Mouse (Mus musculus) retina, adult 2 months (tissue): ENCODE measurements around the gene Olfr532.
"Not testable (repeated sequence)": the region's sequence is repeated elsewhere in the genome, so short reads cannot be mapped to it uniquely, and the experiment has no call there.

Experiments
- DNase-seq: peaks from one replicate; pipeline ENCODE4 v3.0.0-alpha.2; 2012; ENCODE audit warnings: low read depth, low spot score

The Olfr532 gene

DNA sequence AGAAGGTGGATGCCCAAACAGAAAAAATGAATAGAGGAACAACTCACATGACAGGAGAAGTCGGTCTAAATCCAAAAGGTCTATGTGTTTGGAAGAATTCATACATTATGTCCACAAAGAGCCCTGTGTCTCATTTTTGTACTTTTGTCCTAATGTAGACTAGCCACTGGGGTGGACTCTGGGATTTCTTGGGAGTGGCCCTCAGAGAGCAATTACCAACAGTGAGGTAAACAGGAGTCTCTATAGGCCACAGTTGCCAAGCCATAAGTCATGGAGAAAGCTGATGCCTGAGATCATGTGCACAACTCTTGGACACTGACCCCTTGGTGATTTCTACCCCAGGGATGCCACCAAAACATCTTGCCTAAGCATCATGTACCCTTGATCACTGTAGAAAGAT lies at the start of gene Olfr532:
Olfr532 (minus strand) TSS at position 101 of the 400 bp plus-strand sequence.
- no peak for DNase-seq

DNA sequence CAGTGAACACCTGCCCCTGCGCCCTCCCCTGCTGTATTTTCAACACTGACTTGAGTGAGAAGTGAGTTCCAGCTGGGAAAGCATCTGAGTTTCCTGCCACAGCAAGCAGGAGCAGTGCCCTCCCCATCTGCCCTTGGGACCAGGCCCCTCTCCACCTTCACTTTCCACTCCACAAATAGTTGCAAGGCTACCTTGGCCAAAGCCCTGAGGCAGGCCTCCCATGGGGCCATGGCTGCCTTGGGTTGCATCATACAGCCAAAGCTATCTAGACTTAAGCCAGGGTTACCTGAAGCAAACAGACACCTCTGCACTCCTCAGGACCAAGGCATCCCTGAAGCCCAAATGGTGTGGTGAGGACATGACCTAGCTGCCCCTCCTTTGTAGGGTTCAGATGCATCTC lies 41.6 kb upstream of the Olfr532 start, which contains the start of gene Olfr533:
Olfr533 (plus strand) TSS at position 301 of the 400 bp plus-strand sequence.
- DNase-seq = not testable (repeated sequence)

DNA sequence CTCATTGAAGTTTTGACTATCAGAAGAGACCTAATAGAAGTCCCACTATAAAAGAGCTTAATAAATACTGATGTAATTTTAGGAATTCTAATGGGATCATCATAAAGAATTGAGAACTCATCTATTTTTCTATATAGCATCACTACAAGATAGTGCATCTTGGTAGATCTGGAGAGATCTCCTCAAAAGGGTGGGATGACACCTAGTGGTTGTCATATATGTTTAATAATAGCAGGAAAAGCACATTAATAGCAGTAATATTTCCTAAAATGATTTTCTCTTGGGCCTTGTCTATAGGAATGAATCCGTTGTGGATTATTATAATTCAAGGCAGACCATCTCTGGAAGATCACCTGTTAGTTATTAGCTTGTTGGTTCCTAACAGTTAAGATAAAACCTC lies 21.7 kb upstream of the Olfr532 start:
- no peak for DNase-seq

DNA sequence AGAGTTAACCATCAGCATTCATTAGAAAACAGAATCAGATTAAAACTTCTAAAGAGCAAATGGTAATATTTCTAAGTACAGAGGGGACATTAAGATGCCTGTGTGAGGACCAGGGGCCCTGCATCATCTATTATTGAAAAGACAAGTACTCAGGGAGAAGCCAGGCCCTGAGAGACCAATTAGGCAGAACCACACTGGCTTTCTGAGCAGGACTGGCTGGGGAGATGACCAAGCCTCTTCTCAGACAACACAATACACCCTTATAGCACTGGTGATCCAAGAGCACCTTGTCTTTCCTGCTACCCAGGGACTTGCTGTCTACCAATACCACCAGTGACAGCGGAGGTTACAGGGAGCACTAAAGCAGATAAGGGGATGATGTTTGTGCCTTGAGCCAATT lies 18.6 kb downstream of the Olfr532 start, which contains the start of gene Olfr531:
Olfr531 (minus strand) TSS at position 101 of the 400 bp plus-strand sequence.
- DNase-seq = no peak

DNA sequence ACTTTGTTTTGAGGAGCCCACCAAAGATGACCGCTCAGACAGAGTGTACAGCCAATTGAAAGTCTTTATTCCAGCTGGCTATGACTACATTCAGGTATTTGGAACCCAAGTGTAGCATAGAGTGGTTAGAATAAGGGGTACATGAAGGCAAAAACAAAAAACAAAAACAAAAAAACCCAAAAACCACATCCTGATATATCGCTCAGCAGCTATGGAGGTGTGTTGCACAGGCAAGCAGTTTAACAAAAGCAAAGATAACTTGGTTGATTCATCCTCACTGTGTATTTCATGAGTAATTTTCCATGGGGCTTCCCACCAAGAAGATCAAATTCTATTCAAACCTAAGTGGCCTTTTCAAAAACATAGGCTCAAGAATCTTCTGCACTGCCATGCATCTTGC lies 44.5 kb downstream of the Olfr532 start:
- no peak for DNase-seq

DNA sequence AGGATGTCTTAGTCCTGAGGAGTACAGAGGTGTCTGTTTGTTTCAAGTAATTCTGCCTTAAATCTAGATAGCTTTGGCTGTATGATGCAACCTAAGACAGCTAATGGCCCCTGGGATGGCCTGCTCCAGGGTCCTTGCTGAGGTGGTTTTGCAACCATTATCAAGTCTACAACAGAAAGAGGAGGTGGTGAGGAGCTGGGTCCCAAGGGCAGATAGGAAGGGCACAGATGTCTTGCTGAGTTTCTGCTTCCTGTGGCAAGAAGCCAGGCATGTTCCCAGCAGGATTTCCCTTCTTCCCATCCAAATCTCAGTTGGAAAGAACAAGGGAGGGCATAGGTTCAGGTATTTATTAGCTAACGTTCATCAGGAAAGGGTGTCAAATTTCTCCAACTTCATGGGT lies 45.2 kb downstream of the Olfr532 start, which contains the start of gene Olfr530:
Olfr530 (minus strand) TSS at position 101 of the 400 bp plus-strand sequence.
- DNase-seq = no peak

DNA sequence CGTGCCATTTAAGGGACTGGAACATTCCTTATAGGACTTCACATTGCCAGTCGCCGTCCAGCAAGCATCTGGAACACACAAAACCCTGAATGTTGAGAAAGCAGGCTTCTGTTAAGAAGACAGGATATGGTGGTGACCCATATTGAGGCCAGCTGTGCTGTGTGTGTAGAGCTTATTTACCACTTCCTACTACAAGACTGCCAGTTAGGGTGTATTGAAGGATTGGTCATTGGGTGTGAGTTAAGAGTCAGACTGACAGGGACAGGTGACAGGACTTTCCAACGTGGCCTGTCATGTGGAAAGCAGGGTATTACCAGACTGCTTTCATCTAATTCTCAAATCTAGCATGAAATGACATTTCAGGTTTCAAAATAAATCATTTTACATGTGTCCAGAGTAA lies 47.1 kb downstream of the Olfr532 start:
- no peak for DNase-seq
